Mouse (Mus musculus): ENCODE data around the gene Chn2.

Gene Chn2

GRCm38 (mm10) chr6:54042142-54042541 lies 2.8 kb downstream of the Chn2 start:
- no peak for DNase-seq (ENCODE audit: low spot score in 2 of 2)

- no peak for DNase-seq (ENCODE audit: low spot score in 2 of 2)
Measured at GRCm38 (mm10) chr6:54043536-54043935, 4.2 kb downstream of the Chn2 start.

DNA sequence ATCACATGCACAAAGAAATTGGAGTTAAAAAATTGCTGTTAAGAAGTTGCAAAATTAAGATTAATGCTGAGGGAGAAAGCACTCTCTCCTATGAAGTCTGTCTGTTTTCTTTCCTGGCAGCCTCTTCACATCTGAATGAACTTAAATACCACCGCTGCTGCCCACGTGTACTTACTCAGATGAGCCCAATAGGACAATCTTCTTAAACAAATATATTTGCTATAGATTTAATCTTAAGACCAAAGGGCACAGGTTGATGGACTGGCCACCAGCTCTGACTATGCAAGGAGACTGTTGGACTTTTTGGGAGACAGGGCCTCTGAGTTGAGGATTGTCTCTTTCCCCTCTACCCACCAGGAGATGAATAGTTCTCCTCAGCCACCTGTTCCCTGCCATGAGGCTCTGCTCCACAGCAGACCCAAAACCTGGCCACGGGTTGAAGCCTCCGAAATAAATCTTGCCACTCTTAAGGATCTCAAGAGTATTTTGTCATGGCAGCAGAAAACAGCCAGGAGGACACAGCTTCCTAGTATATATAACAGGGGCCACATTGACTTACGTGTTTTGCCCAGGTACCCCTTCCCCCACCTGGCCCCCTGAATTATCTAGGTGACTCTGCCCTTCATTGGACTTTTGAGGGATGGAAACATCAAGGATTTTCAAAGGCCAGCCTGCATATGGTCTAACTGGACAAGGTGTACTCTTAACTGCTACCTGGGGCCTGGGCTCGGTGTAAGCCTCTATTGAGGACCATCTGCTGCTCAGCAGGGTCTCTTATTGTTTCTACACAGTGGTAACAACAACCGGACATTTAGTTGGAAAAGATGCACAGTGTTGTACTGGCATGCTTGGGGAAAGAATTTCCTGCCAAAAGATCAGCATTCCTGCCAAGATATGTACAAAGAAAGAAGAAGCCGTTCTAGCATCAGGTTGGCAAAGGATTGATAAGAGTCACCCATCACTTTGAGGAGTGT lies 6.7 kb downstream of the Chn2 start:
- no peak for DNase-seq (ENCODE audit: low spot score in 2 of 2)

DNA sequence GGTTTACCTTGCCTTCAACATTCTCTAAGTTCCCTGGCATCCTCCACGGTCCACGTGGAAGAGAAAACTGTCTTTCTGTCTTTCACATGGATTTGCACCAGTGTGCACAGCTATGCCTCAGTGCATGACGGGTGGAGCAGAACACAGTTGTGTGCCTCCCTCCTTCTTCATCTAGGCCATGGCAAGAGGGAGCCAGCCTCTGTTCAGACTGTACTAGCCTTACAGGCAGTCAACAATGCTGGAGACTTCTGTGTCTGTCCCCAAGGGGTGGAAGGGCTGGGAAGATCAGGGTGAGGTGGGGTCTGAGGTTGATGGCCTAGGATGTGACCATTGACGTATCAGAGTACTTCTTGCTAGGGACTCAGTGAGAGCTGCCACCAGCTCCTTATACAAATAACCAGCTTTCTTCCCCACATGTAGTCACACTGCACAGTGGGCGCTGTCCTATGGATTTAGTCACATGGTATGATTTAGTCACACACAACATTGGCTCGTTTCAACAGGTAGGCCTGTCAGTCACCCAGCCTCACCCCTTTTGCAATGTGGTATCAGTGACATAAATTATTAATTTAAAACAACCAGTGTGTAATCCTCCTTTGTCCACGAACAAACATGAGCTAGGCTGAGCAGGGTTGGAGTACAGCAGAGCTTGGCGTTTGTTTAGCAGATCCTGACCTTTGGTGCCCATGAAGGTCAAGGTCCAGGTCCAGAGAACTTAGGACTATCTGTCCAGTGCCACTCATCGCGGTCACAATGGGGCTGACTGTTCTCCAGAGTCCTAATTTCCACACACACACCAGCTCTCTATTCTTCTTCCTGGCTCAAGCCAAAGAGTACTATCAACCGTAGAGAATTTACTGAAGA lies 7.8 kb downstream of the Chn2 start:
- no peak for DNase-seq (ENCODE audit: low spot score in 2 of 2)

DNA sequence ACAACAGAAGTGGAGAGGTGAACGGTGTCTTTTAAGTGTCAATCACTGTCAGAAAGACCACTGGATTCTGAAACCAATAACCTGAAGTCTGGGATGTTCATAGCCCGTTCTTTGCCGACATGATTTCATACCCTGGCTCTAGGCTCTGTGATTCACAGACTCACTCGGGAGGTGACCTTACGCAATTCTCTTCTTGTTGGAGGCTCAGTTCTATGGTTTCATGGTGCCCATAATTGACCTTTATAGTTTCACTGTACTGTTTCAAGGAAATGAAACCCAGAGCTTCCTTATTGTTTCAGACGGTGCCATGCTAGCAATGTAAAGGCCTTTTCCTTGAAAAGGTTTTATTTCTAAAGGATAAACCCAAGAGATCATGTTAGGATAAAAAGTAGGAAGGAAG lies 9.4 kb downstream of the Chn2 start:
- no peak for DNase-seq (ENCODE audit: low spot score in 2 of 2)

GRCm38 (mm10) chr6:54051173-54051572 lies 11.8 kb downstream of the Chn2 start:
- DNase-seq (ENCODE audit: low spot score in 2 of 2) = no peak

DNA sequence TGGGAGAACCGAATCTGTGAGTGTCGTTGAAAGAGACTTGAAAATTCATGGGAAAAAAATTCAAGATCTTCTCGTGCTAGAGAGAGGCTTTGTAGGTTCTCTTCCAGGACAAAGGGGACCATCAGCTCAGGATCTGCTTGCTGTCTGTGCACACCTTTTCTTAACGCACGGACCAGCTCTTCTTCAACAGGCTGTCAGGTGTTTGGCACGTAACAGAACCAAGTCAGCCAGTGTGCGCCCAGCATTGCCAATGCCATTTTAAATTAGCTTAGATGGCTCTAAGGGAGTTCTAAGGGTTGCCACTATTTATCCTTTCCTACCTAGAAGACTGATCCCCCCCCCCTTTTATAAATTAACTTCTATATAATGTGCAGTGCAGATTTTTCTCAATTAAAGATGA lies 12.8 kb downstream of the Chn2 start:
- no peak for DNase-seq (ENCODE audit: low spot score in 2 of 2)

GRCm38 (mm10) chr6:54052666-54053065 lies 13.3 kb downstream of the Chn2 start:
- DNase-seq (ENCODE audit: low spot score in 2 of 2) = no peak

DNA sequence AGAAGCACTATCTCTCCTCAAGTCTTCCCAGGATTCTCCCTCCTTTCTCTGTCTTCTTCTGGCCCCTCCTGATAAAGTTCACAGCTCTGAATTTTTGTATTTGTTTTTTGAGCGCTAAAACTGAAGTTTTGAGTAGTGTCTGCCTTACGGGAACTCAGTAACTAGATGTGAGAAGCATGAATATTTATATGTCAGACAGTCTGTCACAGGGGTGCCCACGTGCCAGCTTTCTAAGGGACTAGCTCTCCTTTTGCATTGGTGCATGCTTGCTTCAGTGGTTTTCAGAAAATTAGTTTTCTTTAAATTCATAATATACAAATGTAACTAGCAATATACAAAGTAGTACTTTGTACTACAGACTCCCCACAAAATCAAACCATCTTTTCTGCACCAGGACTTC lies 14.0 kb downstream of the Chn2 start:
- DNase-seq (ENCODE audit: low spot score in 2 of 2) = no peak

DNA sequence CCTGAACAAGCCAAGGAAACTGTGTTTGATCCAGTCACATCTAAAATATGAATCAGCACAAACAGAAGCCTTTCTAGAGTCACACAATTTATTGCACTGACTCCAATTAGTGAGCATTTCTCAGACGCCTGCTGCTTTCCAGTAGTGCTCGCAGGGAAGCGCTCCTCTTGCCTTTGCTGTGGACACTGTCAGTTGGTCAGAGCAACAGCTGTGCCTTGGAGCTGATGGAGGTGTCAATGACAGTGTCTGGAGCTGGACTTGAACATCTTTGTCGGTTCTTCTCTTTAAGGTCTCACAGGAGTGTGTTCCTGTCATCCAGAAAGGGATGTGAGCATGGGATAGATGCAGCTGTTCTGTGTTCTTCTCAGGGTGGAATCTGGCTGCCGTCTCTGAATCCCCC lies 16.0 kb downstream of the Chn2 start:
- no peak for DNase-seq (ENCODE audit: low spot score in 2 of 2)

GRCm38 (mm10) chr6:54056548-54057532 lies 17.5 kb downstream of the Chn2 start:
- no peak for DNase-seq (ENCODE audit: low spot score in 2 of 2)

GRCm38 (mm10) chr6:54057661-54058060 lies 18.3 kb downstream of the Chn2 start:
- DNase-seq (ENCODE audit: low spot score in 2 of 2) = no peak

GRCm38 (mm10) chr6:54058837-54059236 lies 19.5 kb downstream of the Chn2 start:
- DNase-seq (ENCODE audit: low spot score in 2 of 2) = no peak

- DNase-seq (ENCODE audit: low spot score in 2 of 2) = no peak
Measured at GRCm38 (mm10) chr6:54060258-54060657, 20.9 kb downstream of the Chn2 start.

DNA sequence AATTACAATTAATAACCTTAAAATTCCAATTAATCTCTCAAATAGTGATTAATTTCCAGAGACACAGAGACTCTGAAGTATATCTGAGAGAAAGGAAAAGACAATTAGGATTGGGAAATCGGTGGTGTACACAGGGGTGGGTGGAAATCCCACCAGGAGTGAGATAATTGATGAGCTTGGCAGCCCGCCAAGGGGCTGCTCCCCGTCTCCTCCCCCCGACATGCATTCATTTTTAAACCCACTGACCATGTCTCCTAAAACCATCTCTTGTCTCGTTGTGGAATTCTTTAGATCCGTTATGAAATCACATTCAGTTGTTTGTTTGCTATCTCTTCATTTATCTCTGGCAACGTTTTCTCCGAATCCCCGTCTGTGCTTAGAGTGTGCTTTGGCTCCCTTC lies 22.0 kb downstream of the Chn2 start:
- no peak for DNase-seq (ENCODE audit: low spot score in 2 of 2)

DNA sequence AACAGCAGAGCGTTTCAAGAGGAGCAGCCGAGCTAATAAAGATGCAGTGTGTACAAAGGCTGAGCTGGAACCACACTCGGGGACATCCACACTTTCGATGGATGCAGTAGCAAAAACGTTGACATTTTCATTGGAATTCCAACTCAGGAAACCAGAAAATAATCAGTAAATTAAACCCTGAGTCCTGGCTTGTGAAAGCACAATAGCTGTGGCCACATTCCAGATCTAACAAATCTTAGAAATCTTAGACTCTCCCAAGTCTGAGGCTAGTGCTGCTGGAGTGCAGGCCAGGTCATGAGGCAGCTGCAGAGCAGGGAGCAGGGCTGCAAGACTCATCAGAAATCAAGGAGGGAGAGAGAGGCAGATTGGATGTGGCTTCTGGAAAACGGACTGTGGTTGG lies 24.5 kb downstream of the Chn2 start:
- DNase-seq (ENCODE audit: low spot score in 2 of 2) = no peak

DNA sequence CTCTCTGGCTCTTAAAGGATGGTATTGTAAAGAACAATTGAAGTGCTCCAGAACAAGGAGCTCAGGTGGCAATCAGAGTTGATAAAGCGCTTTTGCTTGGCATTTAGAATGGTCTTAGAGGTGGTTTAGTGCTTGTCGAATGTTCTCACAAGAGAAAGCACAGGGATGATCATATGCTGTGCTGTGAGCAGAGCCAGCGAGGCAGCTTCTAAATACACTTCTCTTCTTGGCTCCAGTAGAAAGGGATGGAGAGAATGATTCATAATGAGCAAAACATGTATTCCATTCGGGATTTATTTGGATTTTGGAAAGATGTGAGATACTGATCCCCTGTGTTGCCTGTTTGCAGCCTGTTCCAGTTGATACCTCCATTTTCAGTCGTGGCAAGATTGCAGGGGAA lies 28.0 kb downstream of the Chn2 start:
- DNase-seq (ENCODE audit: low spot score in 2 of 2) = no peak

- no peak for DNase-seq (ENCODE audit: low spot score in 2 of 2)
Measured at GRCm38 (mm10) chr6:54068882-54069281, 29.5 kb downstream of the Chn2 start.

DNA sequence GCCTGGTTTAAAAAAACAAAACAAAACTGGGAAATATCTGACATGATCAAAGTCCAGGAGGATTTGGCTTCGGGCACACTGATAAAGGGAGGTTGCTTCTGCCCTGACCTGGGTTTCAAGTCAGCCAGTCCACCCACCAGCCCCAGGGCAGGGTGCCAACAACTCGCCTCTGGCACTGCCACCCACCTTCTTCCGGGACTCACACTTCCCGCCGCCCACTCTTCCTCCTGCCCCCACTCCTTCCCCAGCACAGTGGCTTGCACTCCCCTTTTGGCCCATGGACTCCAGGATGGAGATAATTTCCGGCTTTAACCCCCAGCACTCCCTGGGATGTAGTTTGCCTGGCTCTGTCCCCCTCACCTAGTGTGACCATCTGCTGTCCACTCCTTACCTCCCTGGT lies 31.4 kb downstream of the Chn2 start:
- peak in 1 of 2 experiments; percentile 25 for DNase-seq (ENCODE audit: low spot score in 2 of 2)

- no peak for DNase-seq (ENCODE audit: low spot score in 2 of 2)
Measured at GRCm38 (mm10) chr6:54071478-54071877, 32.1 kb downstream of the Chn2 start.

DNA sequence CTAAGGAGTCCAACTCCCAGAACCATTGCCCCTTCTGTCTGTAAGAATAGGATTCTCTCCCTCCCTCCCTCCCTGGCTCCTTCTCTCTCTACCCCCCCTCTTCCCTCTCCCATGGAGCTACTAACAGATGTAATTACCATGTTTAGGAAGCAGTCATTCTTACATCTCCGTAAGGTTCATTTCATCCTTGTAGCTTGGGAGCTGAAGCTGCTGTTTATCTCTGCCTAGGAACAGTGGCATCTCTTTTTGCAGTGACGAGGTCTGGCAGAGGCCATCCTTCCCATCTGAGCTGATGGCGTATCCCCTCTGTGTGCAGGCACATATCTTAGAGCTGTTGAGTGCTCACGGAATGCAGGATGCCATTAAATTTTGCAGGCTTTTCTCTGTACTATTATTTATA lies 35.1 kb downstream of the Chn2 start:
- DNase-seq (ENCODE audit: low spot score in 2 of 2) = no peak

- DNase-seq (ENCODE audit: low spot score in 2 of 2) = no peak
Measured at GRCm38 (mm10) chr6:54075419-54075818, 36.1 kb downstream of the Chn2 start.

All from spleen, postnatal 4 days (tissue).